Mouse (Mus musculus) inflammation-experienced regulatory T-cells, adult 6 months (primary cell): ENCODE results near the gene Otor. TPM values are rescaled to one million over a fixed set of nuclear protein-coding genes. Genes with fewer than 3 reads are reported as not detected.

ENCODE experiments used
- ATAC-seq: one replicate; pipeline ENCODE4 v1.8.0; 2017
- polyA plus RNA-seq, 3 experiments: library from polyadenylated mRNA; unstranded; fragments of 100-300 nt; shearing (Covaris generic); gene quantifications; one replicate each; pipeline ENCODE4 v1.2.1; 2017

The Otor gene
- not detected for polyA plus RNA-seq

- no peak for ATAC-seq
Measured at GRCm38 (mm10) chr2:143078198-143078851, at the start of gene Otor. TSS of gene Otor (plus strand) at chr2:143078473.

- ATAC-seq = no peak
Measured at GRCm38 (mm10) chr2:143031283-143031682, 47.0 kb upstream of the Otor start.

GRCm38 (mm10) chr2:143032378-143033255 is 45.7 kb upstream of the Otor start:
- no peak for ATAC-seq

GRCm38 (mm10) chr2:143034350-143035085 is 43.8 kb upstream of the Otor start:
- no peak for ATAC-seq

- no peak for ATAC-seq
Measured at GRCm38 (mm10) chr2:143035086-143035593, 43.1 kb upstream of the Otor start.

- ATAC-seq = no peak
Measured at GRCm38 (mm10) chr2:143041596-143041995, 36.7 kb upstream of the Otor start.

- no peak for ATAC-seq
Measured at GRCm38 (mm10) chr2:143055251-143055650, 23.0 kb upstream of the Otor start.

GRCm38 (mm10) chr2:143056736-143057135 is 21.5 kb upstream of the Otor start:
- ATAC-seq = no peak

- peak; percentile 2 for ATAC-seq
Measured at GRCm38 (mm10) chr2:143062432-143062811, 15.9 kb upstream of the Otor start.

GRCm38 (mm10) chr2:143062812-143063792 is 15.2 kb upstream of the Otor start, which contains the start of gene Snrpb2:
TSS of gene Snrpb2 (plus strand) at chr2:143063039.
- ATAC-seq = peak; percentile 96

- ATAC-seq = no peak
Measured at GRCm38 (mm10) chr2:143065914-143066313, 12.4 kb upstream of the Otor start.

- ATAC-seq = no peak
Measured at GRCm38 (mm10) chr2:143081693-143082092, 3.4 kb downstream of the Otor start.

GRCm38 (mm10) chr2:143084852-143085397 is 6.7 kb downstream of the Otor start:
- ATAC-seq = no peak

GRCm38 (mm10) chr2:143089866-143090265 is 11.6 kb downstream of the Otor start:
- no peak for ATAC-seq

- no peak for ATAC-seq
Measured at GRCm38 (mm10) chr2:143093726-143094125, 15.5 kb downstream of the Otor start.

GRCm38 (mm10) chr2:143094761-143095160 is 16.5 kb downstream of the Otor start:
- no peak for ATAC-seq

- ATAC-seq = no peak
Measured at GRCm38 (mm10) chr2:143097170-143097569, 18.9 kb downstream of the Otor start.

- ATAC-seq = no peak
Measured at GRCm38 (mm10) chr2:143113859-143114258, 35.6 kb downstream of the Otor start.

- no peak for ATAC-seq
Measured at GRCm38 (mm10) chr2:143114716-143115115, 36.4 kb downstream of the Otor start.

- no peak for ATAC-seq
Measured at GRCm38 (mm10) chr2:143117453-143117852, 39.2 kb downstream of the Otor start.

- no peak for ATAC-seq
Measured at GRCm38 (mm10) chr2:143118221-143118620, 39.9 kb downstream of the Otor start.
